Mouse (Mus musculus) ES-E14 (cell line): ENCODE data around the gene C1qc. TPM values are rescaled to one million over a fixed set of nuclear protein-coding genes. Genes with fewer than 3 reads are reported as not detected.
A peak's percentile ranks its signal among the peaks of the same experiment; 100 is the strongest.

ENCODE experiments used
- DNase-seq: peaks from one replicate; pipeline ENCODE4 v3.0.0-alpha.2; 2013; ENCODE audit warnings: low read depth, low spot score
- H3K27ac ChIP-seq: 2 replicates; pipeline ENCODE4 v1.5.1; 2012; ENCODE audit warnings: low read depth, mild to moderate bottlenecking, low read length, moderate library complexity, mixed read lengths; ENCODE audit not compliant: poor library complexity, insufficient read depth, severe bottlenecking
- H3K36me3 ChIP-seq: 2 replicates; pipeline ENCODE4 v1.6.1; 2012; ENCODE audit warnings: mild to moderate bottlenecking, low read length, moderate library complexity, mixed read lengths; ENCODE audit not compliant: control insufficient read depth, poor library complexity, insufficient read depth, severe bottlenecking
- H3K4me1 ChIP-seq, 2 experiments: fragments of 150-350 bp in 1 of 2; sonication (generic) in 1 of 2; 2 replicates each; pipeline ENCODE4 v1.6.1; 2012; ENCODE audit warnings: low read length in 2 of 2, mild to moderate bottlenecking in 1 of 2, mixed read lengths in 1 of 2; ENCODE audit not compliant: control insufficient read depth in 2 of 2, insufficient read depth in 2 of 2, poor library complexity in 1 of 2
- H3K4me3 ChIP-seq, 2 experiments: fragments of 150-350 bp in 1 of 2; sonication (generic) in 1 of 2; 2 replicates each; pipeline ENCODE4 v1.5.1; 2012; ENCODE audit warnings: low read length in 2 of 2, low read depth in 1 of 2, mild to moderate bottlenecking in 1 of 2, mixed read lengths in 1 of 2; ENCODE audit not compliant: insufficient read depth in 1 of 2, poor library complexity in 1 of 2, severe bottlenecking in 1 of 2
- H3K9ac ChIP-seq: 2 replicates; pipeline ENCODE4 v1.6.1; 2012; ENCODE audit warnings: low read depth, mild to moderate bottlenecking, low read length, mixed read lengths; ENCODE audit not compliant: poor library complexity, insufficient read depth, severe bottlenecking
- H3K9me3 ChIP-seq: fragments of 150-350 bp; sonication (generic); 2 replicates; pipeline ENCODE4 v1.6.1; 2012; ENCODE audit warnings: low read depth, mild to moderate bottlenecking, low read length; ENCODE audit not compliant: control insufficient read depth, insufficient read depth
- CHD2 ChIP-seq: IDR thresholded peaks from 2 replicates; pipeline ENCODE4 v1.6.1; 2014; ENCODE audit warnings: mild to moderate bottlenecking, low read depth, low read length, inconsistent platforms
- HCFC1 ChIP-seq: IDR thresholded peaks from 2 replicates; pipeline ENCODE4 v1.6.1; 2012; ENCODE audit warnings: low read length, inconsistent platforms, borderline replicate concordance; ENCODE audit not compliant: insufficient read depth
- MAFK ChIP-seq: IDR thresholded peaks from 2 replicates; pipeline ENCODE4 v1.6.1; 2014; ENCODE audit warnings: mild to moderate bottlenecking, low read depth, low read length, inconsistent platforms; ENCODE audit not compliant: insufficient read depth
- ZC3H11A ChIP-seq: IDR thresholded peaks from 2 replicates; pipeline ENCODE4 v1.6.1; 2012; ENCODE audit warnings: low read depth, mild to moderate bottlenecking, inconsistent platforms, low read length, borderline replicate concordance
- ZNF384 ChIP-seq: IDR thresholded peaks from 2 replicates; pipeline ENCODE4 v1.6.1; 2012; ENCODE audit warnings: low read depth, low read length, inconsistent platforms
- in situ Hi-C, 2 experiments: fragments of 600-800 bp; cut with MboI; formaldehyde crosslinking; loops; one replicate each; pipeline ENCODE4 v1.15.1; 2025; ENCODE audit warnings: low sequenced_read_pairs in 2 of 2, inconsistent platforms in 1 of 2; ENCODE audit not compliant: unreplicated experiment in 2 of 2
- total RNA-seq: library from RNA; depleted of rRNA; stranded (reverse); fragments of 300-350 nt; gene quantifications from 2 replicates; pipeline ENCODE4 v1.2.3, GENCODE M21; 2012

The C1qc gene
- total RNA-seq, 1 experiment = not detected

DNA sequence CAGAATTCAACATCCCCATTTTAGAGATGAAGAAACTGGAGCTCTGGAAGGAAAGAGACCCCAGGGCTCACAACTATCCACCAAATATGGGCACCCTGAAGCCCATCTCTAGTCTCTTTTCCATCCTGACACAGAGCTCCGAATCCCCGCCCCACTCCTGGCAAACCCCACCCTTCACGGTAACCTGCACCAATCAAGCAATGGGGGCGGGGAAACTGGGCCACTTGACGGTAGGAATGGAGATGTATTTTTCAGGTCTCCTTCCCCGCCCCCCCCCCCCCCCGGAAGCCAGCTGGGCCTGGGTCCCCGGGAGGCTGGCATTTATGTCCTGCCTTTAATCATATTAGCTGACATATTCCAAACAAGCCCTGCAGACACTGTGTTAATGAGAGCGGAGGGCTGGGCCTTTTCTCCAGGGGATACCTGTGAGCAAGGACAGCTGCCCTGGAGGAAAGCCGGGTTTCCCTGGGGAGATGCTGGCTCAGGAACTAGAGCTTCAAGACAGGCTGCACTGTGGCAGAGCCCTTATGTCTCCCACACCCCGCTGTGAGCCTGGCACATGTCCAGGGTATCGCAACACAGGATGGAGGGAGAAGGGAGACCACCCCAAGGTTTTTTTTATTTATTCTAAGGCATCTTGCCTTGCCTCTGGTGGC lies 25.0 kb downstream of the C1qc start:
- Histone ChIP-seq H3K36me3 (no peaks in the 10 kb centered on the region), H3K9ac (no peak overlapping the region), H3K27ac (no peak overlapping the region), H3K4me3 (no peak overlapping the region), H3K9me3 (no peaks in the 10 kb centered on the region), H3K4me1 (peaks cover 0 to 9% of the 10 kb centered on the region in 2 experiments; a peak in 2 of 4 replicates)
- in situ Hi-C loops = no loop called here
- no peak for TF ChIP-seq CHD2
- no peak for TF ChIP-seq HCFC1
- no peak for TF ChIP-seq MAFK
- TF ChIP-seq ZNF384 = no peak
- TF ChIP-seq ZC3H11A = no peak
- peak; percentile 31 for DNase-seq

GRCm38 (mm10) chr4:136865531-136865930 lies 27.3 kb downstream of the C1qc start:
- no peak for TF ChIP-seq ZNF384
- TF ChIP-seq MAFK = no peak
- no peak for TF ChIP-seq ZC3H11A
- no peak for TF ChIP-seq CHD2
- TF ChIP-seq HCFC1 = no peak
- no peaks in the 10 kb centered on the region for H3K36me3 ChIP-seq
- H3K4me1 ChIP-seq = peaks cover 0 to 9% of the 10 kb centered on the region in 2 experiments; a peak in 2 of 4 replicates
- no peak overlapping the region for H3K27ac ChIP-seq
- H3K9me3 ChIP-seq = no peaks in the 10 kb centered on the region
- DNase-seq = no peak
- H3K4me3 ChIP-seq = no peak overlapping the region
- in situ Hi-C loops = no loop called here
- no peak overlapping the region for H3K9ac ChIP-seq

- TF ChIP-seq HCFC1 (no peak), CHD2 (no peak), ZC3H11A (no peak), ZNF384 (no peak), MAFK (no peak)
- Histone ChIP-seq H3K9me3 (no peaks in the 10 kb centered on the region), H3K4me3 (no peak overlapping the region), H3K27ac (no peak overlapping the region), H3K4me1 (peaks cover 0 to 9% of the 10 kb centered on the region in 2 experiments; a peak in 2 of 4 replicates), H3K36me3 (no peaks in the 10 kb centered on the region), H3K9ac (no peak overlapping the region)
- in situ Hi-C loops = no loop called here
- no peak for DNase-seq
These were observed 28.0 kb downstream of the C1qc start for GRCm38 (mm10) chr4:136864751-136865470.

DNA sequence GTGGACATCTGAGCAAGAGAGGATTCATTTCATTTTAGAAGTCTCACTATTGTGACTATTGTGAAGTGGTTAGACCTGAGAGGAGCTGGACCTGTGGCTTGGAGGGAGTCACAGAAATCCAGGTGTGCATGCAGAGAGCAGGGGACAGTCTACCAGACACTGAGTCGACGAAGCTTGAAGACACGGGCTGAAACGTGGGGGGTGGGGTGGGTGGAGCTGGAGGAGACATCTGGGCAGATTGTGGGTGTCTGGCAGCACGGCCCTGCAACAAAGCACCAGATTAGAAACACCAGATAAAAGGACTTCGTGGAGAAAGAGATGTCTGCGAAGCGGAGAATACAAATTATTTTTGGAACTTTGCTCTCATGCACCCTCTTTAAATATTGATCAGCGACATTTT lies 29.3 kb downstream of the C1qc start:
- H3K4me3 ChIP-seq = no peak overlapping the region
- H3K27ac ChIP-seq = no peak overlapping the region
- in situ Hi-C loops = no loop called here
- H3K36me3 ChIP-seq = no peaks in the 10 kb centered on the region
- H3K4me1 ChIP-seq = peaks cover 0 to 9% of the 10 kb centered on the region in 2 experiments; a peak in 2 of 4 replicates
- H3K9ac ChIP-seq = no peak overlapping the region
- H3K9me3 ChIP-seq = no peaks in the 10 kb centered on the region
- TF ChIP-seq MAFK (no peak), ZNF384 (no peak), HCFC1 (no peak), ZC3H11A (no peak), CHD2 (no peak)
- no peak for DNase-seq
